Mouse (Mus musculus) kidney, embryonic 15.5 days (tissue): ENCODE results near the gene Fbxo27. TPM values are rescaled to one million over a fixed set of nuclear protein-coding genes. Genes with fewer than 3 reads are reported as not detected.
"Not testable (repeated sequence)": the region's sequence is repeated elsewhere in the genome, so short reads cannot be mapped to it uniquely, and the experiment has no call there.

ENCODE experiments used
- ATAC-seq: fragments of 200-750 bp; cut with Nextera tagmentation; replicated peaks from 2 replicates; pipeline ENCODE4 v1.8.0; 2017; ENCODE audit warnings: moderate TSS enrichment; ENCODE audit not compliant: low FRiP score
- H3K27ac ChIP-seq: fragments of 300-500 bp; sonication (generic); 2 replicates; pipeline ENCODE4 v1.5.1; 2015; ENCODE audit warnings: mild to moderate bottlenecking, inconsistent platforms
- H3K27me3 ChIP-seq: fragments of 300-500 bp; sonication (generic); 2 replicates; pipeline ENCODE4 v1.6.1; 2015; ENCODE audit warnings: inconsistent platforms
- H3K36me3 ChIP-seq: fragments of 300-500 bp; sonication (generic); 2 replicates; pipeline ENCODE4 v1.6.1; 2015; ENCODE audit warnings: inconsistent platforms
- H3K4me1 ChIP-seq: fragments of 300-500 bp; sonication (generic); 2 replicates; pipeline ENCODE4 v1.6.1; 2015; ENCODE audit warnings: inconsistent platforms
- H3K4me2 ChIP-seq: fragments of 300-500 bp; sonication (generic); 2 replicates; pipeline ENCODE4 v1.6.1; 2015; ENCODE audit warnings: moderate library complexity, mild to moderate bottlenecking, inconsistent platforms
- H3K4me3 ChIP-seq: fragments of 300-500 bp; sonication (generic); replicated peaks from 2 replicates; pipeline ENCODE4 v1.5.1; 2015; ENCODE audit warnings: mild to moderate bottlenecking, inconsistent platforms
- H3K9ac ChIP-seq: fragments of 300-500 bp; sonication (generic); 2 replicates; pipeline ENCODE4 v1.6.1; 2015; ENCODE audit warnings: mild to moderate bottlenecking, inconsistent platforms
- H3K9me3 ChIP-seq: fragments of 300-500 bp; sonication (generic); replicated peaks from 2 replicates; pipeline ENCODE4 v1.6.1; 2016; ENCODE audit warnings: inconsistent platforms
- WGBS: fragments of 180-500 bp; shearing (Covaris S2); methylation state at CpG from one replicate; pipeline ENCODE4 v1.1.7; 2015; ENCODE audit warnings: mixed read lengths; 5-methylcytosine and 5-hydroxymethylcytosine counted together
- polyA plus RNA-seq: library from polyadenylated mRNA; unstranded; fragments of >200 nt; fragmentation: Nextera tagmentation; extraction: Ambion mirVana; gene quantifications from 2 replicates; pipeline ENCODE4 v1.2.1, GENCODE M21; 2015

Fbxo27 gene
- 5.4 and 9.1 TPM in 2 replicates for polyA plus RNA-seq

- H3K9ac ChIP-seq, result peak within 1 kb of the TSS; percentile 39
- H3K9me3 ChIP-seq, result no peaks in the 10 kb centered on the region
- WGBS, result 37% methylated on average over 30 of the region's 30 CpGs
- peak; percentile 47 for ATAC-seq
- H3K36me3 ChIP-seq, result no peaks in the 10 kb centered on the region
- no peaks in the 10 kb centered on the region for H3K27me3 ChIP-seq
- peak within 1 kb of the TSS; percentile 53 for H3K4me3 ChIP-seq
- H3K4me2 ChIP-seq, result peak within 1 kb of the TSS; percentile 91
- no peak within 1 kb of the TSS for H3K27ac ChIP-seq
- H3K4me1 ChIP-seq, result peaks cover 20% of the 10 kb centered on the region
Measured at GRCm38 (mm10) chr7:28692545-28693320, at the start of gene Fbxo27. Fbxo27 (plus strand) TSS chr7:28692849.

- no peak for ATAC-seq
- no peak overlapping the region for H3K27ac ChIP-seq
- H3K27me3 ChIP-seq, result no peaks in the 10 kb centered on the region
- WGBS, result 76% methylated on average over 6 of the region's 6 CpGs
- no peaks in the 10 kb centered on the region for H3K36me3 ChIP-seq
- H3K9me3 ChIP-seq, result no peaks in the 10 kb centered on the region
- no peaks in the 10 kb centered on the region for H3K4me1 ChIP-seq
- no peak overlapping the region for H3K4me2 ChIP-seq
- H3K9ac ChIP-seq, result no peak overlapping the region
- H3K4me3 ChIP-seq, result no peak overlapping the region
Measured at GRCm38 (mm10) chr7:28645366-28645765, 47.3 kb upstream of the Fbxo27 start.

GRCm38 (mm10) chr7:28645947-28646475 lies 46.6 kb upstream of the Fbxo27 start:
- Histone ChIP-seq H3K9ac (no peak overlapping the region), H3K27ac (no peak overlapping the region), H3K9me3 (no peaks in the 10 kb centered on the region), H3K27me3 (no peaks in the 10 kb centered on the region), H3K4me2 (no peak overlapping the region), H3K36me3 (no peaks in the 10 kb centered on the region), H3K4me3 (no peak overlapping the region), H3K4me1 (no peaks in the 10 kb centered on the region)
- ATAC-seq, result no peak
- 87% methylated on average over 2 of the region's 2 CpGs for WGBS

DNA sequence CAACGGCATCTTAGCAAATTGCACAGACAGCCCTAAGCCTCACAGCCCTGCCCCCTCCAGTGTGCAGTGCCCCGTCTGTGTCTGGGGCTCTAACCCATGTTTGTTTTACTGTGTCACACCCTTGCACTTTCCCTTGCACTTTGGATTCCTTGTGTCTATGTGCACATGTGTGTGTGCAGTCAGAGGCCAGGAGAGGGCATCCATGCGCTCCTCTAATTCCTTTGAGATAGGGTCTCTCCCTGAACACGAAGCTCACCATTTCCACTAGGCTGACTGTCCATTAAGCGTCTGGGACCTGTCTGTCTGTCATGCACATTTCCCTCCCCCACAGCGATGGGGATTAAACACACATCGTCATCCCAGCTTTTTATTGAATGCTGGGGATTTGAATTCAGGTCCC lies 45.6 kb upstream of the Fbxo27 start:
- Histone ChIP-seq H3K9me3 (no peaks in the 10 kb centered on the region), H3K4me2 (no peak overlapping the region), H3K36me3 (no peaks in the 10 kb centered on the region), H3K9ac (no peak overlapping the region), H3K27me3 (no peaks in the 10 kb centered on the region), H3K27ac (no peak overlapping the region), H3K4me1 (no peaks in the 10 kb centered on the region), H3K4me3 (no peak overlapping the region)
- no peak for ATAC-seq
- WGBS, result 47% methylated on average over 7 of the region's 7 CpGs

GRCm38 (mm10) chr7:28651157-28651556 lies 41.5 kb upstream of the Fbxo27 start:
- ATAC-seq, result no peak

GRCm38 (mm10) chr7:28656430-28656829 lies 36.2 kb upstream of the Fbxo27 start:
- H3K4me3 ChIP-seq, result no peak overlapping the region
- H3K36me3 ChIP-seq, result no peaks in the 10 kb centered on the region
- no peak overlapping the region for H3K9ac ChIP-seq
- no peak overlapping the region for H3K27ac ChIP-seq
- 0 out of 2 replicates have a peak, but pooled peaks cover 1% of the 10 kb centered on the region for H3K9me3 ChIP-seq
- H3K4me2 ChIP-seq, result no peak overlapping the region
- H3K27me3 ChIP-seq, result no peaks in the 10 kb centered on the region
- no peak for ATAC-seq
- H3K4me1 ChIP-seq, result no peaks in the 10 kb centered on the region
- 67% methylated on average over 4 of the region's 4 CpGs for WGBS

More at GRCm38 (mm10) chr7:28651157-28651556, 41.5 kb upstream of the Fbxo27 start:
- no peak overlapping the region for H3K4me2 ChIP-seq
- H3K27me3 ChIP-seq, result no peaks in the 10 kb centered on the region
- H3K4me3 ChIP-seq, result no peak overlapping the region
- H3K36me3 ChIP-seq, result no peaks in the 10 kb centered on the region
- no peaks in the 10 kb centered on the region for H3K9me3 ChIP-seq
- H3K27ac ChIP-seq, result no peak overlapping the region
- WGBS, result 96% methylated on average over 2 of the region's 2 CpGs
- no peak overlapping the region for H3K9ac ChIP-seq
- H3K4me1 ChIP-seq, result no peaks in the 10 kb centered on the region

- H3K4me2 ChIP-seq, result peak overlapping the region; percentile 52
- WGBS, result 10% methylated on average over 15 of the region's 15 CpGs
- H3K4me3 ChIP-seq, result peak overlapping the region; percentile 19
- no peaks in the 10 kb centered on the region for H3K36me3 ChIP-seq
- peaks cover 5% of the 10 kb centered on the region; the same call in 1 of the 2 replicates for H3K9me3 ChIP-seq
- ATAC-seq, result peak; percentile 60
- H3K4me1 ChIP-seq, result peaks cover 15% of the 10 kb centered on the region
- no peak overlapping the region for H3K9ac ChIP-seq
- no peaks in the 10 kb centered on the region for H3K27me3 ChIP-seq
- H3K27ac ChIP-seq, result 0 out of 2 replicates have a peak overlapping the region, but pooled peaks have one; percentile 27
Measured at GRCm38 (mm10) chr7:28665620-28666579, 26.7 kb upstream of the Fbxo27 start.

DNA sequence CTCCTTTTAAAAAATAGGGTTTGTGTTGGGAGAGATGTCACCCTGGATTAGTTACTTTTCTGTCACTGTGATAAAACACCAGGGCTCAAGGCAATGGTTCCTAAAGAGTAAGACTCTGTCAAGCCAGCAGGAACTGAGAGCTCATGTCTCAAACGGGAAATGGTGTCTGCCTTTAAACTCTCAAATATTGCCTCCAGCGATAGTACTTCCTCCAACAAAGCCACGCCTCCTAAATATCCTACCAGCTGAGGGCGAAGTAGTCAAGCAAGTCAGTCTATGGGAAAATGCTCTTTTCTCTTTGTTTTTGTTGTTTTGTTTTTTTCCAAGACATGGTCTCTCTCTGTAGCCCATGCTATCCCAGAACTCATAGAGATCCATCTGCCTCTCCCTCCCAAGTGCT lies 21.5 kb upstream of the Fbxo27 start:
- Histone ChIP-seq H3K9me3 (no peaks in the 10 kb centered on the region), H3K27me3 (no peaks in the 10 kb centered on the region), H3K4me2 (no peak overlapping the region), H3K4me3 (no peak overlapping the region), H3K36me3 (no peaks in the 10 kb centered on the region), H3K9ac (no peak overlapping the region), H3K27ac (no peak overlapping the region), H3K4me1 (peaks cover 2% of the 10 kb centered on the region)
- ATAC-seq, result no peak
- 54% methylated on average over 4 of the region's 4 CpGs for WGBS

DNA sequence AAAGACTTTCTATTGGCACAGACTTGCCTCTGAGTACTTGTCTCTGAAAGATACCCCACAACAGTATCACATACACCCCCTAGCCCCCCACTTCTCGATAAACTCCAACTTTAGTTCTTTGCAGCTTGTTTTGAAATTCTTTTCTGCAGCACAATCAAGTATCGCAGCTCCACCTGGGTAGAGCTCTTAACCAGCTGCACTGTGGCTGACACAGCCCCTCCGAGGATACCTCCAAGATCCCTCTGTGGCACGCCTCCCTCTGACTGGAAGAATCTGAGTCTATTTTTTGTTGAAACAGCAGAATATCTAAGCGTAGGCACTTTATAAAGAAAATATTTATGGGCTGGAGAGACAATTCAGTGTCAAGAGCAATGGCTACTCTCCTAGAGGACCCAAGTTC lies 20.4 kb upstream of the Fbxo27 start:
- 88% methylated on average over 5 of the region's 5 CpGs for WGBS
- no peak overlapping the region for H3K4me3 ChIP-seq

GRCm38 (mm10) chr7:28672786-28673185 lies 19.9 kb upstream of the Fbxo27 start:
- not testable (repeated sequence) for H3K36me3 ChIP-seq, ATAC-seq, H3K4me3 ChIP-seq, H3K27ac ChIP-seq, H3K9me3 ChIP-seq, H3K4me1 ChIP-seq, H3K4me2 ChIP-seq, H3K27me3 ChIP-seq, H3K9ac ChIP-seq
- 60% methylated on average over 5 of the region's 5 CpGs for WGBS

More for the DNA sequence above, 20.4 kb upstream of the Fbxo27 start:
- Histone ChIP-seq H3K27me3 (no peaks in the 10 kb centered on the region), H3K4me2 (no peak overlapping the region), H3K4me1 (no peaks in the 10 kb centered on the region), H3K36me3 (no peaks in the 10 kb centered on the region), H3K9ac (no peak overlapping the region), H3K9me3 (no peaks in the 10 kb centered on the region), H3K27ac (no peak overlapping the region)
- ATAC-seq, result no peak

GRCm38 (mm10) chr7:28674994-28675393 lies 17.7 kb upstream of the Fbxo27 start:
- Histone ChIP-seq H3K27ac (no peak overlapping the region), H3K9ac (no peak overlapping the region), H3K27me3 (no peaks in the 10 kb centered on the region), H3K4me2 (no peak overlapping the region), H3K4me3 (no peak overlapping the region), H3K36me3 (no peaks in the 10 kb centered on the region), H3K4me1 (no peaks in the 10 kb centered on the region), H3K9me3 (no peaks in the 10 kb centered on the region)
- ATAC-seq, result no peak
- WGBS, result 76% methylated on average over 9 of the region's 9 CpGs

- no peaks in the 10 kb centered on the region for H3K9me3 ChIP-seq
- no peak for ATAC-seq
Measured at GRCm38 (mm10) chr7:28675746-28676145, 16.9 kb upstream of the Fbxo27 start.

More at GRCm38 (mm10) chr7:28675746-28676145, 16.9 kb upstream of the Fbxo27 start:
- H3K4me1 ChIP-seq, result no peaks in the 10 kb centered on the region
- H3K9ac ChIP-seq, result no peak overlapping the region
- no peaks in the 10 kb centered on the region for H3K36me3 ChIP-seq
- WGBS, result 42% methylated on average over 11 of the region's 11 CpGs
- no peak overlapping the region for H3K4me2 ChIP-seq
- H3K4me3 ChIP-seq, result no peak overlapping the region
- H3K27ac ChIP-seq, result no peak overlapping the region
- no peaks in the 10 kb centered on the region for H3K27me3 ChIP-seq
